Mouse (Mus musculus) limb, embryonic 11.5 days (tissue): ENCODE results near the gene Ctnnd2. TPM values are rescaled to one million over a fixed set of nuclear protein-coding genes. Genes with fewer than 3 reads are reported as not detected.

Source experiments
- ATAC-seq: fragments of 200-750 bp; cut with Nextera tagmentation; 2 replicates; pipeline ENCODE4 v1.8.0; 2017; ENCODE audit warnings: low read depth; ENCODE audit not compliant: insufficient number of reproducible peaks, low FRiP score, low TSS enrichment
- DNase-seq: peaks from one replicate; pipeline ENCODE4 v3.0.0-alpha.2; 2015; ENCODE audit warnings: low spot score
- H3K27ac ChIP-seq: fragments of 300-500 bp; sonication (generic); replicated peaks from 2 replicates; pipeline ENCODE4 v1.5.1; 2014; ENCODE audit warnings: low read depth, mild to moderate bottlenecking, low read length
- H3K27me3 ChIP-seq: fragments of 300-500 bp; sonication (generic); 2 replicates; pipeline ENCODE4 v1.6.1; 2014; ENCODE audit warnings: mild to moderate bottlenecking, low read length, mixed read lengths; ENCODE audit not compliant: control insufficient read depth, insufficient read depth
- H3K36me3 ChIP-seq: fragments of 300-500 bp; sonication (generic); 2 replicates; pipeline ENCODE4 v1.6.1; 2014; ENCODE audit warnings: mild to moderate bottlenecking, low read length, moderate library complexity, mixed read lengths; ENCODE audit not compliant: control insufficient read depth, insufficient read depth
- H3K4me1 ChIP-seq: fragments of 300-500 bp; sonication (generic); 2 replicates; pipeline ENCODE4 v1.6.1; 2014; ENCODE audit warnings: low read length, mixed read lengths; ENCODE audit not compliant: control insufficient read depth, insufficient read depth
- H3K4me2 ChIP-seq: fragments of 300-500 bp; sonication (generic); 2 replicates; pipeline ENCODE4 v1.6.1; 2014; ENCODE audit warnings: low read depth, mild to moderate bottlenecking, moderate library complexity; ENCODE audit not compliant: severe bottlenecking
- H3K4me3 ChIP-seq: fragments of 300-500 bp; sonication (generic); 2 replicates; pipeline ENCODE4 v1.5.1; 2014; ENCODE audit warnings: low read depth, low read length
- H3K9ac ChIP-seq: fragments of 300-500 bp; sonication (generic); 2 replicates; pipeline ENCODE4 v1.6.1; 2014; ENCODE audit warnings: mild to moderate bottlenecking, low read length
- H3K9me3 ChIP-seq: fragments of 300-500 bp; sonication (generic); 2 replicates; pipeline ENCODE4 v1.6.1; 2016; ENCODE audit warnings: low read length; ENCODE audit not compliant: control insufficient read depth
- WGBS: fragments of 180-500 bp; shearing (Covaris S2); extraction: QIAGEN DNeasy Blood & Tissue Kit; methylation state at CpG from one replicate; pipeline ENCODE4 v1.1.7; 2014; 5-methylcytosine and 5-hydroxymethylcytosine counted together
- polyA plus RNA-seq: library from polyadenylated mRNA; unstranded; fragments of >200 nt; fragmentation: Nextera tagmentation; extraction: Ambion mirVana; gene quantifications from 2 replicates; pipeline ENCODE4 v1.2.1, GENCODE M21; 2014

Ctnnd2 gene
- polyA plus RNA-seq, 1 experiment from 2014 or later, result 2.5 TPM

GRCm38 (mm10) chr15:30869673-30870512 lies 697.5 kb downstream of the Ctnnd2 start:
- H3K9ac ChIP-seq, result no peak overlapping the region
- H3K4me1 ChIP-seq, result no peaks in the 10 kb centered on the region
- DNase-seq (no peak), ATAC-seq (no peak)
- no peaks in the 10 kb centered on the region for H3K27me3 ChIP-seq
- no peaks in the 10 kb centered on the region for H3K36me3 ChIP-seq
- no peak overlapping the region for H3K4me2 ChIP-seq
- WGBS, result 82% methylated on average over 12 of the region's 12 CpGs
- no peak overlapping the region for H3K4me3 ChIP-seq
- H3K27ac ChIP-seq, result no peak overlapping the region
- no peaks in the 10 kb centered on the region for H3K9me3 ChIP-seq

- WGBS, result 46% methylated on average over 1 of the region's 1 CpGs
- DNase-seq, result no peak
- no peak overlapping the region for H3K4me2 ChIP-seq
- H3K27me3 ChIP-seq, result no peaks in the 10 kb centered on the region
- no peak overlapping the region for H3K4me3 ChIP-seq
- H3K9ac ChIP-seq, result no peak overlapping the region
- H3K27ac ChIP-seq, result no peak overlapping the region
- no peaks in the 10 kb centered on the region for H3K4me1 ChIP-seq
- H3K9me3 ChIP-seq, result no peaks in the 10 kb centered on the region
- ATAC-seq, result no peak
- no peaks in the 10 kb centered on the region for H3K36me3 ChIP-seq
These were observed 703.1 kb downstream of the Ctnnd2 start for GRCm38 (mm10) chr15:30875523-30875922.

- Histone ChIP-seq H3K27me3 (no peaks in the 10 kb centered on the region), H3K9me3 (no peaks in the 10 kb centered on the region), H3K9ac (no peak overlapping the region), H3K4me3 (no peak overlapping the region), H3K4me1 (no peaks in the 10 kb centered on the region), H3K36me3 (no peaks in the 10 kb centered on the region), H3K4me2 (no peak overlapping the region), H3K27ac (no peak overlapping the region)
- ATAC-seq (no peak), DNase-seq (no peak)
- 57% methylated on average over 12 of the region's 12 CpGs for WGBS
These were observed 712.4 kb downstream of the Ctnnd2 start for GRCm38 (mm10) chr15:30884692-30885334.

GRCm38 (mm10) chr15:30885410-30885809 lies 713.0 kb downstream of the Ctnnd2 start:
- H3K27me3 ChIP-seq, result no peaks in the 10 kb centered on the region
- H3K9me3 ChIP-seq, result no peaks in the 10 kb centered on the region
- DNase-seq (no peak), ATAC-seq (no peak)
- no peak overlapping the region for H3K27ac ChIP-seq
- no peak overlapping the region for H3K9ac ChIP-seq
- no peak overlapping the region for H3K4me3 ChIP-seq
- H3K36me3 ChIP-seq, result no peaks in the 10 kb centered on the region
- H3K4me1 ChIP-seq, result no peaks in the 10 kb centered on the region
- WGBS, result 78% methylated on average over 6 of the region's 6 CpGs
- H3K4me2 ChIP-seq, result no peak overlapping the region

- ATAC-seq (no peak), DNase-seq (no peak)
- Histone ChIP-seq H3K36me3 (no peaks in the 10 kb centered on the region), H3K9ac (no peak overlapping the region), H3K9me3 (no peaks in the 10 kb centered on the region), H3K27ac (no peak overlapping the region), H3K4me1 (no peaks in the 10 kb centered on the region), H3K27me3 (no peaks in the 10 kb centered on the region), H3K4me2 (no peak overlapping the region), H3K4me3 (no peak overlapping the region)
- WGBS, result 88% methylated on average over 2 of the region's 2 CpGs
These were observed 715.2 kb downstream of the Ctnnd2 start for GRCm38 (mm10) chr15:30887559-30887958.

- Histone ChIP-seq H3K9ac (no peak overlapping the region), H3K36me3 (no peaks in the 10 kb centered on the region), H3K4me1 (no peaks in the 10 kb centered on the region), H3K4me2 (no peak overlapping the region), H3K4me3 (no peak overlapping the region), H3K27ac (no peak overlapping the region), H3K9me3 (no peaks in the 10 kb centered on the region), H3K27me3 (no peaks in the 10 kb centered on the region)
- no peak for ATAC-seq
- DNase-seq, result no peak
- 71% methylated on average over 4 of the region's 4 CpGs for WGBS
These were observed 719.6 kb downstream of the Ctnnd2 start for GRCm38 (mm10) chr15:30891986-30892385.

- Histone ChIP-seq H3K9ac (no peak overlapping the region), H3K27ac (no peak overlapping the region), H3K4me3 (no peak overlapping the region), H3K27me3 (no peaks in the 10 kb centered on the region), H3K4me2 (no peak overlapping the region), H3K4me1 (no peaks in the 10 kb centered on the region), H3K9me3 (no peaks in the 10 kb centered on the region), H3K36me3 (no peaks in the 10 kb centered on the region)
- no peak for DNase-seq
- WGBS, result 82% methylated on average over 5 of the region's 5 CpGs
- ATAC-seq, result no peak
These were observed 722.7 kb downstream of the Ctnnd2 start for GRCm38 (mm10) chr15:30895063-30895462.

- Histone ChIP-seq H3K36me3 (no peaks in the 10 kb centered on the region), H3K27ac (no peak overlapping the region), H3K9ac (no peak overlapping the region), H3K27me3 (no peaks in the 10 kb centered on the region), H3K9me3 (no peaks in the 10 kb centered on the region), H3K4me1 (no peaks in the 10 kb centered on the region), H3K4me2 (no peak overlapping the region), H3K4me3 (no peak overlapping the region)
- DNase-seq (no peak), ATAC-seq (no peak)
- WGBS, result 95% methylated on average over 8 of the region's 8 CpGs
These were observed 724.9 kb downstream of the Ctnnd2 start for GRCm38 (mm10) chr15:30897342-30897741.
